Mouse (Mus musculus): ENCODE data around the gene Cyp4f13. TPM values are rescaled to one million over a fixed set of nuclear protein-coding genes. Genes with fewer than 3 reads are reported as not detected.

Cyp4f13 gene
- polyA plus RNA-seq, 1 experiment from 2014 or later = 7.4 TPM

DNA sequence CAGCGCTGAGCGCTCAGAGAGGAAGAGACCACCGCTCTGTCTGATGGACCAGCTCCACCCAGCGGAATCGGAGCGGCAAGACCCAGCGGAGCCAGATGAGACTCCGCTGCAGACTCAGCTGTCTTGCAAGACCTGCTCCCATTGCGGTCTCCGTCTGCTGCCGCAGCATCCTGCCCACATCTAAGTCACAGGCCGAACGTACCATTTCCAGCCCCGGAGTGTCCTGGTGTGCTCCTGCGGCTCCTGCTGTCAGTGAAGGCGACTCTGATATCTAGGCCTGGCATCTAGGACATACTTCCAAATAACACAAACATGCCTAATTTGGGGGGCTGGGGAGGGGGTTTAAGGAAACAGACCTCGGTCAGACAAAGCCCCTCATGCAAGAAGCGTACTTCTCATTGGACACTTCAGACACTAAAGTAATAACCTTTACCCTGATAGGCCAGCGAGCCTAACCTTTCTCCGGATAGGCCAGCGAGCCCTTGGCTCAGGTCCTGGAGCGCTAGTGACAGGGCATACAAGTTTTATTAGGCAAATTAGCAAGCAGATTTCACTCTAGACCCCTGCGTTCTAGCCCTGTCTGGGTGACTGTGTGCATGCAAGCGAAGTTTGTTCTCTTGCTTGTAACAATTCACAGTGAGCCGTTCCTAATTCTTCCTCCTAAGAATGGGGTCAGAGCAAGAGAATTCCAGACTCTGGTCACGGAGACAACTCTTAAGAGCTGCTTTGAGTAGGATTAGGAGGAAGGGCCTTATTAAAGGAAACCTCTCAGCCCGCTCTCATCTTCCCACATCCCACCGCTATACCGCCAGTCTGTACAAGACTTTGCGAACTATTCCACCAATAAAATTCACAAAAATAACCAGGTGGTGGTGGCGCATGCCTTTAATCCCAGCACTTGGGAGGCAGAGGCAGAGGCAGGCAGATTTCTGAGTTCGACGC, 55.7 kb downstream of the Cyp4f13 start, which contains the start of gene Zfp870:
Zfp870 (minus strand) TSS at position 404 of the 942 bp plus-strand sequence.
- H3K9me3 ChIP-seq (replicated peaks; ENCODE audit: control insufficient read depth, low read length, poor library complexity, severe bottlenecking) = no peaks in the 10 kb centered on the region
- ATAC-seq = peak; percentile 99
- H3K4me1 ChIP-seq (ENCODE audit: control insufficient read depth, insufficient read depth, low read length) = peaks cover 10% of the 10 kb centered on the region
- peak within 1 kb of the TSS; percentile 86 for H3K4me2 ChIP-seq (ENCODE audit: low read length)
- peak within 1 kb of the TSS; percentile 78 for H3K9ac ChIP-seq (ENCODE audit: low read depth, low read length)
- WGBS = 10% methylated on average over 33 of the region's 33 CpGs
- H3K27ac ChIP-seq (ENCODE audit: low read length) = peak within 1 kb of the TSS; percentile 77
- H3K27me3 ChIP-seq (ENCODE audit: control insufficient read depth, insufficient read depth, low read depth, low read length) = no peaks in the 10 kb centered on the region
- H3K36me3 ChIP-seq (ENCODE audit: control insufficient read depth, insufficient read depth, low read length) = no peaks in the 10 kb centered on the region
- H3K4me3 ChIP-seq (ENCODE audit: low read depth, low read length) = peak within 1 kb of the TSS; percentile 66

DNA sequence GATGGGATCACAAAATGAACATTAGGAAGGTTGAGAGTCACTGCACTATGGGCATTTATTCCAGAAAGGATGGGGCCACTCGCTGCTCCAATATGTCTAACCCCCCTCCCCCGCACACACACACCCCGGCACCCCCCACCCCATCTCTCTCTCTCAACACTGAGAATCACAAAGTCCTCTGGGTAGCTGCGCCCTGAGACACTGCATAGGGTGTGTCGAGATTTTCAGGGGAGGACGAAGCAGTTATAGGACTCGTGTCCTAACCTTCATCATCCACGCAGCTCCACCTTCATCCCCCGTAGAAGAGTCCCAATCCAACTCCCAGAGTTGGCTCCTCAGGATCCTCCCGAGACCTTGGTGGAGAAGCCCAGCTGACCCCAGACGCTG, 56.4 kb downstream of the Cyp4f13 start:
- peak overlapping the region; percentile 78 for H3K9ac ChIP-seq (ENCODE audit: low read depth, low read length)
- H3K36me3 ChIP-seq (ENCODE audit: control insufficient read depth, insufficient read depth, low read length) = no peaks in the 10 kb centered on the region
- 1% methylated on average over 11 of the region's 11 CpGs for WGBS
- peak overlapping the region; percentile 77 for H3K27ac ChIP-seq (ENCODE audit: low read length)
- peaks cover 10% of the 10 kb centered on the region for H3K4me1 ChIP-seq (ENCODE audit: control insufficient read depth, insufficient read depth, low read length)
- H3K9me3 ChIP-seq (replicated peaks; ENCODE audit: control insufficient read depth, low read length, poor library complexity, severe bottlenecking) = no peaks in the 10 kb centered on the region
- H3K4me3 ChIP-seq (ENCODE audit: low read depth, low read length) = peak overlapping the region; percentile 66
- peak overlapping the region; percentile 86 for H3K4me2 ChIP-seq (ENCODE audit: low read length)
- ATAC-seq = peak; percentile 57; the same call in 1 of the 2 replicates
- H3K27me3 ChIP-seq (ENCODE audit: control insufficient read depth, insufficient read depth, low read depth, low read length) = no peaks in the 10 kb centered on the region

GRCm38 (mm10) chr17:32889611-32890010, 57.6 kb downstream of the Cyp4f13 start:
- ATAC-seq = no peak
- H3K4me2 ChIP-seq (ENCODE audit: low read length) = no peak overlapping the region

GRCm38 (mm10) chr17:32880320-32881218, 66.6 kb downstream of the Cyp4f13 start:
- no peak overlapping the region for H3K9ac ChIP-seq (ENCODE audit: low read depth, low read length)
- H3K27me3 ChIP-seq (ENCODE audit: control insufficient read depth, insufficient read depth, low read depth, low read length) = no peaks in the 10 kb centered on the region
- H3K36me3 ChIP-seq (ENCODE audit: control insufficient read depth, insufficient read depth, low read length) = peaks cover 20% of the 10 kb centered on the region
- no peak overlapping the region for H3K4me2 ChIP-seq (ENCODE audit: low read length)
- WGBS = 95% methylated on average over 14 of the region's 14 CpGs
- H3K27ac ChIP-seq (ENCODE audit: low read length) = no peak overlapping the region
- no peak overlapping the region for H3K4me3 ChIP-seq (ENCODE audit: low read depth, low read length)
- no peaks in the 10 kb centered on the region for H3K9me3 ChIP-seq (replicated peaks; ENCODE audit: control insufficient read depth, low read length, poor library complexity, severe bottlenecking)
- no peak for ATAC-seq
- no peaks in the 10 kb centered on the region for H3K4me1 ChIP-seq (ENCODE audit: control insufficient read depth, insufficient read depth, low read length)

More at GRCm38 (mm10) chr17:32889611-32890010, 57.6 kb downstream of the Cyp4f13 start:
- Histone ChIP-seq H3K27ac (ENCODE audit: low read length) (no peak overlapping the region), H3K9ac (ENCODE audit: low read depth, low read length) (no peak overlapping the region), H3K4me1 (ENCODE audit: control insufficient read depth, insufficient read depth, low read length) (peaks cover 10% of the 10 kb centered on the region), H3K4me3 (ENCODE audit: low read depth, low read length) (no peak overlapping the region), H3K27me3 (ENCODE audit: control insufficient read depth, insufficient read depth, low read depth, low read length) (no peaks in the 10 kb centered on the region), H3K9me3 (replicated peaks; ENCODE audit: control insufficient read depth, low read length, poor library complexity, severe bottlenecking) (no peaks in the 10 kb centered on the region), H3K36me3 (ENCODE audit: control insufficient read depth, insufficient read depth, low read length) (no peaks in the 10 kb centered on the region)
- 92% methylated on average over 6 of the region's 6 CpGs for WGBS

- Histone ChIP-seq H3K9ac (ENCODE audit: low read depth, low read length) (no peak overlapping the region), H3K4me3 (ENCODE audit: low read depth, low read length) (no peak overlapping the region), H3K4me2 (ENCODE audit: low read length) (no peak overlapping the region), H3K27me3 (ENCODE audit: control insufficient read depth, insufficient read depth, low read depth, low read length) (no peaks in the 10 kb centered on the region), H3K4me1 (ENCODE audit: control insufficient read depth, insufficient read depth, low read length) (no peaks in the 10 kb centered on the region), H3K9me3 (replicated peaks; ENCODE audit: control insufficient read depth, low read length, poor library complexity, severe bottlenecking) (no peaks in the 10 kb centered on the region), H3K36me3 (ENCODE audit: control insufficient read depth, insufficient read depth, low read length) (peaks cover 17% of the 10 kb centered on the region), H3K27ac (ENCODE audit: low read length) (no peak overlapping the region)
- WGBS = 95% methylated on average over 11 of the region's 11 CpGs
- no peak for ATAC-seq
Measured at GRCm38 (mm10) chr17:32878773-32879172, 68.4 kb downstream of the Cyp4f13 start.

GRCm38 (mm10) chr17:32877471-32878171, 69.6 kb downstream of the Cyp4f13 start:
- no peak overlapping the region for H3K9ac ChIP-seq (ENCODE audit: low read depth, low read length)
- WGBS = 18% methylated on average over 22 of the region's 22 CpGs
- H3K27ac ChIP-seq (ENCODE audit: low read length) = no peak overlapping the region
- no peak overlapping the region for H3K4me2 ChIP-seq (ENCODE audit: low read length)
- H3K27me3 ChIP-seq (ENCODE audit: control insufficient read depth, insufficient read depth, low read depth, low read length) = no peaks in the 10 kb centered on the region
- H3K4me3 ChIP-seq (ENCODE audit: low read depth, low read length) = no peak overlapping the region
- no peaks in the 10 kb centered on the region for H3K9me3 ChIP-seq (replicated peaks; ENCODE audit: control insufficient read depth, low read length, poor library complexity, severe bottlenecking)
- peaks cover 8% of the 10 kb centered on the region for H3K36me3 ChIP-seq (ENCODE audit: control insufficient read depth, insufficient read depth, low read length)
- no peaks in the 10 kb centered on the region for H3K4me1 ChIP-seq (ENCODE audit: control insufficient read depth, insufficient read depth, low read length)
- ATAC-seq = no peak

Other genes with a start within 250 kb of the Cyp4f13 start
- gene Zfp871, start 159.1 kb downstream of the Cyp4f13 start, polyA plus RNA-seq (2015; fragmentation: Nextera tagmentation; extraction: Ambion mirVana) = 45.9 and 46.2 TPM in 2 replicates
- gene Zfp811, start 137.5 kb downstream of the Cyp4f13 start, polyA plus RNA-seq (2015; fragmentation: Nextera tagmentation; extraction: Ambion mirVana) = 59.3 and 60.3 TPM in 2 replicates
- gene Zfp799, start 117.1 kb downstream of the Cyp4f13 start, polyA plus RNA-seq (2015; fragmentation: Nextera tagmentation; extraction: Ambion mirVana) = 15.1 and 19.1 TPM in 2 replicates
- gene Zfp870, start 55.8 kb downstream of the Cyp4f13 start, polyA plus RNA-seq (2015; fragmentation: Nextera tagmentation; extraction: Ambion mirVana) = 8.3 and 9.0 TPM in 2 replicates
- gene Cyp4f14, start 30.1 kb downstream of the Cyp4f13 start, polyA plus RNA-seq (2015; fragmentation: Nextera tagmentation; extraction: Ambion mirVana) = 0.33 TPM in 1 of 2 replicates, not detected in the other
- 7.2 and 7.8 TPM in 2 replicates for gene Zfp472, start 18.4 kb upstream of the Cyp4f13 start, polyA plus RNA-seq (2015; fragmentation: Nextera tagmentation; extraction: Ambion mirVana)
- 21.7 and 22.3 TPM in 2 replicates for gene Zfp952, start 45.7 kb upstream of the Cyp4f13 start, polyA plus RNA-seq (2015; fragmentation: Nextera tagmentation; extraction: Ambion mirVana)
- 28.6 and 31.3 TPM in 2 replicates for gene Zfp763, start 86.0 kb upstream of the Cyp4f13 start, polyA plus RNA-seq (2015; fragmentation: Nextera tagmentation; extraction: Ambion mirVana)
- not detected in 2 replicates for gene 4921501E09Rik, start 120.7 kb upstream of the Cyp4f13 start, polyA plus RNA-seq (2015; fragmentation: Nextera tagmentation; extraction: Ambion mirVana)
- 22.9 and 25.0 TPM in 2 replicates for gene Zfp563, start 141.9 kb upstream of the Cyp4f13 start, polyA plus RNA-seq (2015; fragmentation: Nextera tagmentation; extraction: Ambion mirVana)
- gene Morc2b, start 192.3 kb upstream of the Cyp4f13 start, polyA plus RNA-seq (2015; fragmentation: Nextera tagmentation; extraction: Ambion mirVana) = 0.07 and 0.41 TPM in 2 replicates
- not detected in 2 replicates for gene Olfr55, start 221.0 kb upstream of the Cyp4f13 start, polyA plus RNA-seq (2015; fragmentation: Nextera tagmentation; extraction: Ambion mirVana)
- gene Olfr239, start 243.9 kb upstream of the Cyp4f13 start, polyA plus RNA-seq (2015; fragmentation: Nextera tagmentation; extraction: Ambion mirVana) = not detected in 2 replicates

Measured in midbrain, embryonic 16.5 days (tissue).